Mouse (Mus musculus): Measurements from ENCODE around the gene Cd200.

GRCm38 (mm10) chr16:45333678-45334375 is 75.0 kb downstream of the Cd200 start:
- no peak for TF ChIP-seq GATA1 (IDR thresholded peaks at IDR 0.05; ENCODE audit: low read length)
- no peak for TF ChIP-seq TAL1 (IDR thresholded peaks at IDR 0.05; ENCODE audit: low read length)
